Mouse (Mus musculus) heart, postnatal 4 days (tissue): ENCODE measurements around the gene Nsun4. TPM values are rescaled to one million over a fixed set of nuclear protein-coding genes. Genes with fewer than 3 reads are reported as not detected.

ENCODE experiments used
- total RNA-seq, 2 experiments: library from RNA; stranded (reverse); gene quantifications; 2 replicates each; pipeline ENCODE4 v1.2.3; 2021

Nsun4 gene
- total RNA-seq, 2 experiments from 2014 or later: 27.0 to 28.6 TPM

Other genes with a start within 250 kb of the Nsun4 start
- 1 to 10 TPM; 6.3 to 8.1 TPM for gene Mob3c, start 225.8 kb downstream of the Nsun4 start, total RNA-seq
- gene Mknk1, start 214.7 kb downstream of the Nsun4 start, total RNA-seq: 10 to 100 TPM; 22.1 to 23.6 TPM
- gene Kncn, start 169.5 kb downstream of the Nsun4 start, total RNA-seq: not detected
- not detected for gene 6430628N08Rik, start 163.2 kb downstream of the Nsun4 start, total RNA-seq
- not detected for gene Dmbx1, start 114.0 kb downstream of the Nsun4 start, total RNA-seq
- 1 to 10 TPM; 1.3 to 1.6 TPM for gene Faah, start 36.0 kb downstream of the Nsun4 start, total RNA-seq
- 1,000 to 10,000 TPM; 1,575 to 1,686 TPM for gene Uqcrh, start 21.2 kb upstream of the Nsun4 start, total RNA-seq
- 10 to 100 TPM; 40.6 to 41.5 TPM for gene Lrrc41, start 21.4 kb upstream of the Nsun4 start, total RNA-seq
- gene Rad54l, start 69.8 kb upstream of the Nsun4 start, total RNA-seq: 10 to 100 TPM; 10.4 to 10.6 TPM
- gene Pomgnt1, start 70.0 kb upstream of the Nsun4 start, total RNA-seq: 10 to 100 TPM; 83.3 to 84.7 TPM
- 1 to 10 TPM; 3.6 to 3.9 TPM for gene Lurap1, start 97.5 kb upstream of the Nsun4 start, total RNA-seq
- gene Tspan1, start 113.7 kb upstream of the Nsun4 start, total RNA-seq: not detected
- not detected for gene 1700042G07Rik, start 119.5 kb upstream of the Nsun4 start, total RNA-seq
- gene Gm49337, start 119.5 kb upstream of the Nsun4 start, total RNA-seq: under 1 TPM in 1 of 2 experiments, not detected in 1; 0.79 TPM
- 10 to 100 TPM; 21.0 to 24.6 TPM for gene Pik3r3, start 167.7 kb upstream of the Nsun4 start, total RNA-seq